Mouse (Mus musculus) frontal cortex, postnatal 10 days (tissue): ENCODE results near the gene Mbip.

Experiments
- DNase-seq, 2 experiments: peaks; one replicate each; pipeline ENCODE4 v3.0.0; 2022; ENCODE audit warnings: low spot score in 2 of 2, mixed read lengths in 1 of 2

The Mbip gene

DNA sequence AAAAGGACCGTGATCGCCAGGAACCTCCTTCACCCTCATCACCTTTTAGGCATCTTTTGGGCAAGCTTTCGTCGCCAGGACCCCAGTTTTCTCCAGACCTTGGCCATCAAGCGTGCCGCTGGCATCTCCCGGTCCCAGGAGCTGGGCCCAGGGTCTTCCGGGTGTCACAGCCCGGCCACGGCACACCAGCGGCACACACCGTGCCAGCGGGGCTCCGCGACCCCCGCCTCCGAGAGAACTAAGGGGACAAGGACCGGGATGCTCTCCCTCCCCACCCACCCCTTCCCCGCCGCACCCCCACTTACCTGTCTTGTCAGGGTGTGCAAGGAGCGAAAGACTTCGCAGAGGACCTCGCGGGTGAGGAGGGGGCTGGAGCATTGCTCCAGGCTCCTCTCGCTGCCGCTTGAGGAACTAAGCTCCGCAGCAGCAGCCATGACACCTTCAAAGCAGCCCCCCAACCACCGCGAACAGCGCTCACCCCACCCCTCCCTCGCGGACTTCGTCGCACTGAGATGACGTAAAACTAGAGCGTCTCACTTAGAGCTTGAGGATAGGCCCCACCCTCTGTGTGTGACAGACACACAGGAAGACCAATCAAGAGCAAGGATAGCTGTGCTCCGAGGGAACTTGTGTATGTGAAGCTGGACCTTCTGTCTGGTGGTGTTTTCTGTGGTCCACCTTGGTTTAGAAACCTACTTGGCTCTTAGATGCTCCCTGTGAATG, at the start of gene Mbip:
Gene Mbip (minus strand): TSS at position 528 of the 723 bp plus-strand sequence.
- DNase-seq, result peak; percentile 94 to 97

DNA sequence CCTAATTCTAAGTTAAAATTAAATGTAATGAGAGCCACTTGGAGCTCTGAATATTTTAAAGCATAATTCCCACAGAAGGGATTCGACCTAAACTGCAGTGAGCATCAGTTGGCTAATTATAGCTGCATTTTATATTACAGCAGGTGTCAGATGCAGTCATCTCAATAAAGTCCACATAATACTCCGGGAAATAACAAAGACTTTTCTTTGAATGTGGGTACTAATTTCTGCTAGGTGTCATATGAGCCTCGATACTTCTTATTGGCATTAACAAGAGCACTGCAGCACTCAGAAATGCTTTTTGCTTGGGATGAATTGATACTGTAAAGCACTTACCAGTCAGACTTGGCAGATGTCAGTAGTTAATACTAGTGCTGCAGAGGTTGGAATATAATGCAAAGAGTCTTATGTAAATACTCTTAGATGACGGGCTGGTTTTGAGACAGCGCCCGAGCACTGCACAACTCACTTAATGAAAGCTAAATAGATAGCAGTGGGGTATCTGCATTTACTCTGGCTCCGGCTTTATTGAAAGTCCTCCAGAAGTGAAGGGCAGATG, 42.0 kb upstream of the Mbip start:
- DNase-seq, result no peak

DNA sequence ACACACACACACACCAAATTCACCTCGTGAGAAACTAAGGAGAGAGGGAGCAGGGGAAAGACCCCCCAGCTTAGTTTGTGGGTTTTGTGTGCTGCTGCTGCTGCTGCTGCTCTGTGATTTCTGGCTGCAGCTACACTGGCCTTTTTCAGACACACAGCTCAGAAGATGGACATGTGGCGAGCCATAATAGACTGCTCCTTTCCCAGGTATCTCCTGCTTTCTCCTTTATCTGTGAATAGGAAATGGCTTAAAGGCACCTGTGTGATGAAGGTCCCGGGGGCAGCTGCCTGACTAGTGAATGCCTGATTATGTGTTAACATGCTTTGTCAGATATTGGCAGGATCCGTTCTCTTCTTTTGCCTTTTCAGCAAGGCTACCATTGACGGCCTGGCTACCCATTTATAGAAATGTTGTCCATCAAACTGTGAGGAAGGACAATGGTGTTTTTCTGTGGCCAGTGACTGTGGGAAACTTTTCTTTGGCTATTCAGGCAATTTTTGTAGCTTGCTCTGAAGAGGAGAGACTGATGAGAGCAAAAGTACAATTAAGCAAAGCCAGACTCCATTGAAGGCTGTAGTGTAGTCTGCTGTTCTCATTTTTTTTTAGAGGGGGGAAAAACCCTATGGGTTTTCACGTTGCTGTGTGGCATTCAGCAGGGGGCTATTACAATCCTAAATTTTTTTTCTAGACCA, 41.4 kb upstream of the Mbip start:
- DNase-seq, result no peak

DNA sequence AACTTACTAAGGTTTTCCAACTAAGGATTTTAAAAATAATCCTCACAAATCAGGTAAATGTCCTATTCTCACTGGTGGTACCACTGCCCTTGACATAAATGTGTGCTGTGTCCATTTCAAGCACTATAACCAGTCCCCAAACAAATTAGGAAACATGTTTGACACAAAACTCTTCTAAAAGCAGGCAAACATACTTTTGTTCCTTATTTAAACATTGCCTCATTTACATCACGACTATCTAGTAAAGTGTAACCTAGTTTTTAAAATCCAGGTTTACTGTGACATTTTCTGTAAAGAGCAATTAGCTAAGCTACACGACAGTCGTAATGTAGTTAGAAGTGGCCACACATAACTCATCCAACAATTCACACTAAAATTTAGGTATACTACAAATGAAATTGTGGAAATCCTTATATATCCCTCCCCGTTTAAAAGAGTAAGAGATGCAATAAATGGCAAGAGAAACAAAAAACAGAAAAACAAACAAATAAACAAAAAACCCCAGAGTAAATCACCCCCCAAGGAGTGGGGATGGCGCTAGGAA, 851 bp downstream of the Mbip start:
- no peak for DNase-seq

DNA sequence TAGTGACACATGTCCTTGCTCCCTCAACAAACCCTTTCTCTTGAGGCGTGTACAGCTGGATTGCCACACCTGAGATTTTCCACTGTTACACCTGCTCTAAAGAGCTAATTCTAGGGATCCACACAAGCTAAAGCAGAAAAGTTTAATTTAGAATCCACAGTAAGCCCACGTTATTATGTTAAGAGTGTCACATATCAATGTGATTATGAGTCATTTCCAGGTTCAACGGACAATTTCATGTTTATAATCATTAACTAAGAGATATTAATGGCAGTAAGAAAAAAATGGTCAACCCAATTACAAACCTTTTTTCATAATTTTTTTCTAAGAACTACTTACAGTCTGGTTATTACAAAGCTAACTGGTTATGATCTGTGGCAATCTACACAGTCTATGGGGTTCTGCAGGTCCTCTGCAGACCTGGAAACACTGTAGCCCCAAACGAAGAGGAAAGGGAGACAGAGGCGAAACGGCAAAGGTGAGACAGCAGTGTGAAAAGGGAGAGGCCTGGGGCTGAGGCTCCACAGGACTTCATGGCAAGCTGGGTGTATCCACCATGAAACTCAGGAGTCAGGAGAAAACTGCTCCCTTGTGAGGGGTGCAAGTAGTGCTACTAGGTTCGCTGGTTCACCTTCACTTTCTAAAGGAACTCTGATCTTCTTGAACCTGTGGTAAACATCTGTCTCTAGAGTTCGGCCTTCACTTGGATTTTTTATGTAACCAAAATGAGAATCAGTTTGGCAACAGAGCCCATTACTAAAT, 6.2 kb downstream of the Mbip start:
- no peak for DNase-seq

DNA sequence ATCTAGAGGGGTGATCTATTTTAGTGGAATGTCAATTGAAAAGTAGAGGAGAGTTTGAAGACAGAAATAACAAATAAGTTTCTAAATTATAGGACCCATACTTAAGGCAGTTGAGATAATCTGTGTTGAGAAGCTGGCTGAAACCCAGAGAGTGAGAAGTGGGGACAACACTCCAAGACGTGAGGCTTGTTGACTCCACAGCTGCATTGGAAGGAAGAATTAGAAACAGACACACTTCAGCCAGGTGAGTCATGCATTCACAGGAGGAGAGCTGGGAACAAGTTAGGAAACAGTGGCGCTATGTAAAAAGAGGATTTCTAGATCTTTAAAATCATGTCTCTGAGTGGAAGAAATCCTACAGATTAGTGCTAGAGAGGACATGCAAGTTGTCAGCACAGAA, 12.2 kb downstream of the Mbip start:
- no peak for DNase-seq

DNA sequence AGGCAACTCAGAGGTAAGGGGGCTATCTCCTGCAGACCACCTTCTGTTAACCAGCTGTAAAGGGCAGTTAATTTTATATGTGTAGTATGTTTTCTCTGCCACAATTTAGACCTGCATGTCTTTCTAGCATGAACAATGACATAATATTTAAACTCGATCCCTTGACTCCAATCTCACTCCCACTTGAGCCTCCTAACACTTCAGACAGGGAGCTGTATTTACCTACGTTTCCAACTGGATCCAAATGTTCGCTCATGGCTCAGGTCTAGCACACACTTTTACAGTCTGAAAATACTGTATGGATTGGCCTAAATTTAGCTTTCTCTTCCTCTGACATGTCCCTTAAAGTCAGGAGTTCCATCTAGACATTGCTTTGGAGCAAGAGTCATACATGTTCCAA, 13.2 kb downstream of the Mbip start:
- no peak for DNase-seq

DNA sequence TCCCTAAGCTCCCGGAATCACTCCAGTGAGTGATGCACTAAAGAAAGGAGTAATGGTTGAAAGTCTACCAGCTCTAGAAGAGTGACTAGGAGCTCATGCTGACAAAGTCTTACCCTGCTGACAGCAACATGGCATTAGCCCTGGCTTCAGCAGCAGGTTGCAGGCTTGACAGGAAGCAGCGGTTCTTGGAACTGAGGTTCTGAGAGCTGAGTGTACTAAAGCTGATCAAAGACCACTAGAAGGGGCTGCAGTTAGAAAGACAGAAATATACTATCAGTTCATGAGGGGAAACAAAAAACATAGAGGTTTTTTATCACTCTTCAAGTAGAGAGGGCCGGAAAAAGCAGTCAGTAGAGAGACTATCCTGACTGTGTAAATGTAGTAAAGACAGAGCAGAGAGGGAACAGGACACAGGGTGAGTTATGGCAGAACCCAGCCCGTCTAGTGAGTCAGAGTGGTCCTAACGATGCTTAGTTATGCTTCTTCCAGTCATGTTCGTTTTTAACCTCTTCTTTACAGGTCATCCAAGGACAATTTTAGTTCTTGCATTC, 18.2 kb downstream of the Mbip start:
- no peak for DNase-seq

DNA sequence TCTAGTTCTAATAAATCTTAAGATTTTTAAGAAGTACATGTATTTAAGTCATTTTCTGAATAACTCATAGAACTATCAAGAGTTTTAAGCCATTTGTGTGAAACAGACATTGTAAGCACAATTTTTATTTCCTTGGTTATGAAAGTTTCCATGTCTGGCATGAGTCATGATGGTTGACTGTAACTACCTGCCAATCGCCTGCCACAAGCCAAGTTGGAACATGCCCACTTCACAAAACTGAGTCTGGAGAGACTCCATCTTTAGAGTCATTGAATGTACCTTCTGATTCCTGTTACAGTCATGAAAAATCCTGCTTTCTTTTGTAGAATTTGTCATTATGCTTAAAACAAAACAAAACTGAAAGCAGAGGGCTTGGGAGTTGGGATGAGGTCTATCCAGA, 19.8 kb downstream of the Mbip start:
- no peak for DNase-seq

DNA sequence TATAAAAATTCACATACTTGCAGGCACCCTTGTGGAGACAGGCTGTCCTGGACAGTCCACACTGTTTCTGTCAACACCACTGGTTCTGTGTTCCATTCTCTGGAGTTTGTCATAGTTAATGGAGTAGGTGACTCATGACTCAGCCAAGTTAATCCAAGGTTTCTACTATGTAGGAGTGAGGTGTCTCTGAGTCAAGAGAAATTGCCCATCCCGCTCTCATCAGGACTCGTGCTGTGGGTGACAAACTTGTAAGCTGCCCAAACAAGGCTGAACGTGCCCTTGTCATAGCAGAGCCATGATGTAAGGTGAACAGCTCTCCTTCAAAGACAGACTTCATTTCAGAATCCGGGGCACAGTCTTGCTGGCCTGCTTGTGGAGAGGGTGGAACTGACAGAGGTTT, 26.8 kb downstream of the Mbip start:
- DNase-seq, result no peak

DNA sequence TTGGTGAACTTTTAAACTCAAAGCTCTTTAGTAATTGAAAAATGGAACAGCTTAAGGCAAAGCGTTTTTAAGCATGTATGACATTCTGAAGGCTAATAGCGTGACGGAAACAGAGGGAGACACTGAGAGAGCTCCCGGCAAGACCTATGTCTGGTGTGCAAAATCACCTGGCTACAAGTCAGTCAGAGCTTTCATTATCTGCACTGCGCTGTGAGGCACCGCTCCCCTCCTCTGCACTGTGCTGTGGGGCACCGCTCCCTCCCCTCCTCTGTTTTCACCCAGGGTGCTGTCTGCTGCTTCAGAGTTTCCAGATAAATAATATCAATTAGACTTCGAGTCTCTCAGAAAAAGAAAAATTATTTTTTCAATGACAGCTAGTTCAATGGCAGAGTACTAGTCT, 27.6 kb downstream of the Mbip start:
- no peak for DNase-seq

DNA sequence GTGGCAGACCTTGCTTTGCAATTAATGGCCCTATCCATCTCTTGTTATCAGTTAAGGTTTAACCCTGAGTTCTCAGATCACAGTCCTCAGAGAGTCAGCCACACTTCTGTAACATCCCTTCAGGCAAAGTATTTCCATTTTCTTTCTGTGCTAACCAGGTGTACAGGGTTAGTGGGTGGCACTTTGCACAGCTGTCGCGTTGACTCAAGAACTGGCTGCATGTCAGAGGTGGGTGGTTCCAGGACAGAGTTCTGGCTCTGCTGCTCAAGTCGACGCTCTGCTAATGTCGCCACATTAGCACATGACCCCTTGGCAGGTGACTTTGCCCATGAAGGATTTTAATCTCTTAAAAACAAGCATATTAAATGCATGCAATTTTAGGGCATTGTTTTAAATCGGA, 39.9 kb downstream of the Mbip start:
- no peak for DNase-seq

DNA sequence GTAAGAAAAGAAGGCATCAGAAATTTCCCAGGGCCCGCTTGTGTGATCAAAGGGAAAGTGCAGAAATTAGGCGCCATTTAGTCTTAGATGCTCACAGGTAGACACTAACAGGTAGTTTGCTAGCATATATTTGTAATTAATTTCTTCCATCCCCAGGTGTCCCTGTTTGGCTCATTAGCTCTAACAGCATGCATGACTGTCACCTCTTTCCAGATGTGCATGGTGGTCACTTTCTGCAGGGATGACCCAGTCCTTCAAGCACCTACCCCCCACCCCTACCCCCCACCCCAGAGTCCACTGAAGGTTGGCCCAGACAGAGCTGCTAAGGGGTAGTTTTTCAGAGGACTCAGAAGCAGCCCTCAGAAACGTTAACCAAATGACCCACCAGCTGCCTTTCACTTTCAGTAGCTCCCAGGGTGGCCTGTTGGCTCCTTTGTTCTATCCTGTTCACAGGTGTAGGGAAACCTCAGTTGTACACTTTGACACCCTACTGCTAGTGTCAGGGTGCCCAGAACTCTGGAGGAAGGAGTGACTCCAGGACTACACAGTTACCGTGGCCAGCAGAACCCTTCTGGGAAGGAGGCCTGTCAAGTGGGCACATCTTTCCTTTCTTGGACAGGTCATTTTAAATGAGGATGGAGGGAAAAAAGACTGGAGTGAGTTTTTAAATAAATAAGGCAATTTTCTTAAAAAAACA, 43.2 kb downstream of the Mbip start:
- DNase-seq, result no peak

DNA sequence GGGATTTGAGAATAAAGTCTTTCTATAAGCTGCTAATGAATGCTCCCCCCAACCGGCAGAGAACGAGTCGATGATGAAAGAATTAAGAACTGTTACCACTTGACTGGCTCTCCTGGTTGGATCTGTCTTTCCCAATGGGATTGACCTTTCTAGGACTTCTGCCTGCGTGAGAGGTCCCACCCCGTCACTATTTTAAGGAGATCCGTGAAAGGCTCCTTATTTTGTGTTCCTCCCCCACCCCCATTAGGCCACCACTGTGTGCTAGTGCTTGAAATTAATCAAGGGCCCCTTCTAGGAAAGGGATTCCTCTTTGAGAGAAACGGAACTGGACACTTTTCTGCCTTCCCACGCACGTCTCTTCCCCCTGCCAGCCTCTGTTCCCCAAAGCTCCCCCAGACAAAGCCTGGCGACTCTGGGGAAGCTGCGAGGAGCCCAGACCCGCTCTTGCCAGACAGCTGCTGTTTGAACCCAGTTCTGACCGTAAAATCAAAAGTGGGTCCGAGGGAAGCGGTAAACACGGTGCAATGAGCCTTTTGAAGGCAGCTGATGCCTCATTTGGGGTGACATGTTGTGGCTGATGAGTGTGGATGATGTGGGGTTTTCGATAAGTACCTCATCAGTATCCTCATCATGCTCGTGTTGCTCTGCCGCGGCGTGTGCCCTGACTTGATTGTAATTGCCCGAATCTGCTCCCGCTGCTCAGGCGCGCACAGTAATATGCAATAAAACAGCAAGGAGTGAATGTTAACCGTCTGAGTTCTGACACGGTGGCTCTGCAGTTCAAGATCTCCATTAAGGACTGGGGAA, 44.0 kb downstream of the Mbip start:
- DNase-seq, result no peak

DNA sequence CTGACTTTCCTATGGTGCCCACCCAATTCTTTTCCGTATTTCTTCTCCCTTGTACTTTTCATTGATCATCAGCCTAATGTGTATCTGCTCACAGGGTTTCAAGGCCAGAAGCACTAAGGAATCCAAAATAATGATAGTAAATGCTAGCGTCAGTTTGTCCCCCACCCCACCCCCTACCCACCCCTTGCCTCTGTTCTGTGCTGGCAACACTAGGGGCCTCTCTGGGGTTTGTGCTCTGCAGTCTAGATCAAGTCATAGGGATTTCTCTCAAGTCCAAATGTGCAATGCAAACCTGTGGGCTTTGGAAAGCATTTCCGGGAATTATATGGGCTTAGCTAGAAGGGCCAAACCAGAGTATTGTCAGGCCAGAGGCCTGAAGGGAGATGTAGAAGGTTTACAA, 46.1 kb downstream of the Mbip start:
- no peak for DNase-seq

DNA sequence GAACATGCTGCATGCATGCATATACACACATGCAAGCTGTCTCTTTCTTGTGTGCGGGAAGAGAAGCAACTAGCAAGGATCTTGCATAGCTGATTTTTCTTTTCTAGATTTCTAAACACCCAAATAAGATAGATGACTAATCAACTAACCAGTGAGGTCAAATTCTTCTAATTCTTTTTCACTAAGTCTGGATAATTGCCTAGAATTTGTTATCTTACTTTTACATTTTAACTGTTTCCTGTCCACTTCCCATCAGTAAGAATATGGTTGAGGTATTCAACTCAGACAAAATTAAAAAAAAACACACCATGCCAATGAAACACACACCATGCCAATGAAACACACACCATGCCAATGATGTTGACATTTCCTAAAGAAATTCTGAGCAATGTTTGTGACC, 46.8 kb downstream of the Mbip start:
- no peak for DNase-seq

DNA sequence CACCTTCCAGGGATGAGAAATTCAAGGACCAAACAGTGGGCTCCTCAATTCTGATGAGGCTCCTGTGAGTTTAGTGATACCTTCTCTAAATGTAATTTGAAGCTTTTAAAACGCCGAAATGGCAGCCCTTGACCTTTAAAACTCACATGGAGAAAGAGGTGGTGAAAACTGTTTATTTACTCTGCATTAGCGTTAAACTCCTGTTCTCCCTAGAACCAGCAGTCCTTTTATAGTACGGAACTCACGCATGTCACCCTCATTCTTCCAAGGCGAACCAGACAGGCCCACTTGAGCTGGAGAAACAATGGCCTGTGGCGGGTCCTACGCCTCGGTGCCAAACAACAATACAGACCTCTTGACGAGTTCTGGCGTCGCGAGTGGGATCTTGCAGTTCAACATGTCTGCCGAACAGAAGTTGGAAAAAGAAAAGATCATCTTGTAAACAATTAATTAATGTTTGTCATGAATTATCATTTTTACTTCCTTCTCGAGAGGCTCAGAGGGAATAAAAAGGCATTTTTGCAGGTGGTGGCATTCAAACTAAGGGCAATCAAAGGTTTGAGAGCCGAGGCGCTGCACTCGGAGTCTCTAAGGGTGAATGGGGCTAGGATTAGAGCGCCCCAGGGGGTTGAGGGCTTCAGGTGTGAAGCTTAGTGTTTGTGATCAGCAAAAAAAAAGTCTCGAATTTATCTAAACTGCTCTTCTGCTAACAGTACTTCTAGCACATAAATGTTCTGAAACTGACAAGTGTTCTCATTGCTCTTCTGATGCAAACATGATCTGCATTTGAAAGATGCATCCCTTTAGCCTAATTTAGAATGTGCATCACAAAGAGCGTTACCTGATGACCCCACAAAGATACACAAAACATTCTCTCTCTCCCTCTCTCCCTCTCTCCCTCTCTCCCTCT, 47.5 kb downstream of the Mbip start:
- DNase-seq, result no peak

DNA sequence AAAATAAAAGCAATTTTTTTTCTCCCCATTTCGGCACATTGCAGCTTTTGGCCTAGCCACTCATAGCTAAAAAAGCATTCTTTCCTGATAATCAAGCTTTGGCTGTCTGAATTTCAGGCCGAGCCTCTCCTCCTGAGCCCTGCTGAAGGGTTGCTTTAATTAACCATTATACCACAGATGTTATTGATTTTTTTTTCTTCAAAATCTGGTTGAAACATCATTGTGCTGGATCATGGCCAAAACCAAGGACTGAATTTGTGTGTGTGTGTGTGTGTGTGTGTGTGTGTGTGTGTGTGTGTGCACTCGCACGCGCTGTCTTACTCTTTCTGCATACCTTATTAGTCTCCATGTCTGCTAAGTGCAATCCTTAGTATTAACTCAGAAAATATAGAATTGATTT, 48.6 kb downstream of the Mbip start:
- no peak for DNase-seq

DNA sequence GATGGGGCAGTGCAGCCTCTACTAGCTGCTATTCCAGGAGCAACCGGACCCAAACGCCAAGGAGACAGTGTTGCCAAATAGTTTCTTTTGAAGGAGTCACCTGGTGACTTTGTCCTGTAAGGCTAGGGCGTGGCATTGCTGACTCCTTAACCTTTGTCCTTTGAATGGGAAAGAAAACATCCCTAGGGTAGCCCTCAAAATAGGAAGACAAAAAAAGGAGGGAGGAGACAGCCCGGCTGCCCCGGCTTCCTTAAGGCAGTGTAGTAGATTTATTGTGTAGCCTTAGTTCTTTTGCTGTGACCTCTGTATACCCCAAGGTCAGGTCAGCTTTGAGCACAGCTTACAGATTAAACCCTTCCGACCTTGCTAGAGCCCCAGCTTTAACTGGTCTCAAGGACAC, 49.2 kb downstream of the Mbip start:
- DNase-seq, result no peak
